Mouse (Mus musculus): ENCODE results near the gene Neu1. TPM values are rescaled to one million over a fixed set of nuclear protein-coding genes. Genes with fewer than 3 reads are reported as not detected.

Neu1 gene
- not detected in 2 replicates for polyA plus RNA-seq (2012; ENCODE audit: insufficient read depth, insufficient read length, low replicate concordance, missing spikeins)

DNA sequence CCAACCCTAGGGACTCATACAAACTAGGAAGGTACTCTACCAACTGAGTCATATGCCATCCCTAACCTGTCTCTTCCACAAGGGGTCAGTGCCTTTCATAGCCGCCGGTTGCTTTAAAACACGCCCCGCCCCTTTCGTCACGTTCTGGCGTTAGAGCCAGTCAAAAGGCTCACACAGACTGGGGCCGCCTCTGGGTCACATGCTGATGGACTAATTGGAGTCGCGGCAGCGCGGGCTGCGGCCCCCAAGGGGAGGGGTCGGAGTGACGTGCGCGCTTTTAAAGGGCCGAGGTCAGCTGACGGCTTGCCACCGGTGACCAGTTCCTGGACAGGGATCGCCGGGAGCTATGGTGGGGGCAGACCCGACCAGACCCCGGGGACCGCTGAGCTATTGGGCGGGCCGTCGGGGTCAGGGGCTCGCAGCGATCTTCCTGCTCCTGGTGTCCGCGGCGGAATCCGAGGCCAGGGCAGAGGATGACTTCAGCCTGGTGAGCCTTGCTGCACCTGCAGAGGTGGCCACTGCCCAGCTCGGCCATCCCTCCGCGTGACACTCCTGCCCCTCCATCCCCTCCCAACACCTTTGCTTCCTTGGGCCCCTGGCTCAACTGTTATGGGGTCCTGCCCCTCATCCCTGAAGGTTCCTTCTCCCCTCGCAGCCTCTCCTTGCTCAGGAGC, at the start of gene Neu1:
Neu1 (plus strand) TSS at position 193 of the 674 bp plus-strand sequence.
- TF ChIP-seq POLR2A (IDR thresholded peaks at IDR 0.05; ENCODE audit: insufficient read depth, low read depth, low read length): peak; percentile 43; the same call in 1 of the 2 replicates
- TF ChIP-seq CTCF (IDR thresholded peaks at IDR 0.05; ENCODE audit: insufficient read depth, low read depth, low read length): no peak
- Histone ChIP-seq H3K27ac (ENCODE audit: insufficient read depth, low read depth, low read length) (peak within 1 kb of the TSS; percentile 67; the same call in 1 of the 2 replicates), H3K4me1 (ENCODE audit: control insufficient read depth, insufficient read depth, low read length) (peaks cover 10% of the 10 kb centered on the region), H3K4me3 (ENCODE audit: insufficient read depth, low read depth, low read length) (peak within 1 kb of the TSS; percentile 97)
- WGBS: under 1% methylated on average over 38 of the region's 38 CpGs

DNA sequence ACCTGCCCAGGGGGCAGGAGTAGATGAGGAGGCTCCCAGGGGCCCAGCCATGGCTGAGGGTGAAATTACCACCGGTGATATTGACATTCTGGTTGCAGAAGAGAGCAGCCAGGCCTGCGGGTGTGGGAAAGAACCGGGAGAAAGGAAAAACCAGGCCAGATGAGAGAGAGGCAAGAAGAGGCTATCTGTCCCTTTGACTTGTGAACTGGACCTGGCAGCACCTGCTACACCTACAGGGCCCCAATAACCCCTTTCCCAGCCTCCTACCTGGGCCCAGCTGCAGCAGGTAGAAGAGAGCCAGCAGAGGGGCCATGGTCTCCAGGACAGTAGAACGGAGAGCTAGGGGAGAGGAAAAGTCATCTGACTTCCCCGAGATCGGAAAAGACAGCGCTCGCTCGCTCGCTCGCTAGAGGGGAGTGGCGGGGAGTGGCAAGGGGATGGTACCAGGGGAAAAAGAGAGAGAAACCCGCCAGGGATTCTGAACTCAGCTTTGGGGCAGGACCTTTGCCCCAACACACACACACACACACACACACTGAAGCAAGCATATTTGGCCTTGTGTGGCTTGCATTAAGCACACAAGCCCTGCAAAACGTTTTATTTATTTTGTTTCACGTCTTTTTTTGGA, 49.3 kb upstream of the Neu1 start, which contains the start of gene Gm20547:
Gm20547 (minus strand) TSS at position 360 of the 628 bp plus-strand sequence.
- no peak within 1 kb of the TSS for H3K27ac ChIP-seq (ENCODE audit: insufficient read depth, low read depth, low read length)
- H3K4me1 ChIP-seq (ENCODE audit: control insufficient read depth, insufficient read depth, low read length): no peaks in the 10 kb centered on the region
- TF ChIP-seq POLR2A (IDR thresholded peaks at IDR 0.05; ENCODE audit: insufficient read depth, low read depth, low read length): no peak
- no peak for TF ChIP-seq CTCF (IDR thresholded peaks at IDR 0.05; ENCODE audit: insufficient read depth, low read depth, low read length)
- no peak within 1 kb of the TSS for H3K4me3 ChIP-seq (ENCODE audit: insufficient read depth, low read depth, low read length)
- 22% methylated on average over 15 of the region's 15 CpGs for WGBS

DNA sequence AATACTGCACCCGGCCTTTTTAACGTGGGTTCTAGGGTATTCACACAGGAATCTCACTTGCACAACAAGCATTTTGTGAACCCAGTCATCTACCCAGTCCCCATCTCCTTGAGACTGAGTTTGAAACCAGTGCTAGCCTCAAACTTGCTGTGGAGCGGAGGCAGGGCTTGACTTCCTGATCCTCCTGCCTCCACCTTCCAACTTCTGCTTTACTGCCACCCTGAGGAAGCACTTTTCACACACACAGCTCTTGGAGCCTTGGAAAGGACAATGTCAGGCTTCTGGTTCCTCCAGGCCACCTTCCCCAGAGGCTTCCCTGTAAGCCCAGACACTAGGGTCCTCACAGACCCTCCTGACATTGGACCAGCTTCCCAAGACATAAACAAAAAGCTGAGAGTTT, 47.7 kb upstream of the Neu1 start:
- TF ChIP-seq CTCF (IDR thresholded peaks at IDR 0.05; ENCODE audit: insufficient read depth, low read depth, low read length) (no peak), POLR2A (IDR thresholded peaks at IDR 0.05; ENCODE audit: insufficient read depth, low read depth, low read length) (no peak)
- H3K4me3 ChIP-seq (ENCODE audit: insufficient read depth, low read depth, low read length): no peak overlapping the region
- H3K4me1 ChIP-seq (ENCODE audit: control insufficient read depth, insufficient read depth, low read length): no peaks in the 10 kb centered on the region
- 54% methylated on average over 3 of the region's 3 CpGs for WGBS
- H3K27ac ChIP-seq (ENCODE audit: insufficient read depth, low read depth, low read length): no peak overlapping the region

DNA sequence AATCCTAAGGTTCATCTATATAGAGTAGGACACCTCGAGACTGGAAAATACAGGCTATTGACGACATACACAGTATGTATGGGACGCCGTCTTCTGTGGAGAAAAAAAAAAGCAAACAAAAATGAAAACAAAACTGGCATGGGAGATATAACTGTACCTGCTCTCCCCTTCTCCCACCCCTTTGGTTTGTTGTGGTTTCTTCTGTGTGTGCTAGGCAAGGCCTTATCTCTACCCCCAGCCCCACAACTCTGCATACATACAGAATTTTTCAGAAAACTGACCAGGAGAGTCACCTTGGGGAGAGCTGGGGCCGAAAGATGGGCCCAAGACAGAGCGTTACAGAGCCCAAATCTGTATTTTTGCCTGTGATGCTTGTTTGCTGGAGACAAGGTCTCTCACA, 46.3 kb upstream of the Neu1 start:
- 92% methylated on average over 6 of the region's 6 CpGs for WGBS
- no peak overlapping the region for H3K4me3 ChIP-seq (ENCODE audit: insufficient read depth, low read depth, low read length)
- TF ChIP-seq CTCF (IDR thresholded peaks at IDR 0.05; ENCODE audit: insufficient read depth, low read depth, low read length): no peak
- TF ChIP-seq POLR2A (IDR thresholded peaks at IDR 0.05; ENCODE audit: insufficient read depth, low read depth, low read length): no peak
- H3K4me1 ChIP-seq (ENCODE audit: control insufficient read depth, insufficient read depth, low read length): no peaks in the 10 kb centered on the region
- no peak overlapping the region for H3K27ac ChIP-seq (ENCODE audit: insufficient read depth, low read depth, low read length)

DNA sequence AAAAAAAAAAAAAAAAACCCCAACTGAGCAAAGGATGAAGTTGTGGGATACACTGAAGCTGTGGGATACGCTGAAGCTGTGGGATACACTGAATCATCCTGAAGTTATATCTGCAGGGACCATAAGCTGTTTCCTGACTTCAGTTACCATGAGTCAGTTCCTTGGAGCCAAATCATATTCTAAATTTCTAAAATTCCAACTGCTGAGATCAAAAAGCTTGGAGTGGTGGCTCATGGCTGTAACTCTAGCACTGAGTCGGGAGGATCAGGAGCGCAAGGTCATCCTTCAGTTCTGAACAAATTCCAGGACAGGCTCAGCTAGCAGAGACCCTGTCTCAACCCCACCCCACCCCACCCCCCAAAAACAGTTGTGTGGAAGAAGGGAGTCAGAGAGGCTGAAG, 45.4 kb upstream of the Neu1 start:
- no peak for TF ChIP-seq POLR2A (IDR thresholded peaks at IDR 0.05; ENCODE audit: insufficient read depth, low read depth, low read length)
- TF ChIP-seq CTCF (IDR thresholded peaks at IDR 0.05; ENCODE audit: insufficient read depth, low read depth, low read length): no peak
- no peaks in the 10 kb centered on the region for H3K4me1 ChIP-seq (ENCODE audit: control insufficient read depth, insufficient read depth, low read length)
- 91% methylated on average over 3 of the region's 3 CpGs for WGBS
- no peak overlapping the region for H3K27ac ChIP-seq (ENCODE audit: insufficient read depth, low read depth, low read length)
- no peak overlapping the region for H3K4me3 ChIP-seq (ENCODE audit: insufficient read depth, low read depth, low read length)

DNA sequence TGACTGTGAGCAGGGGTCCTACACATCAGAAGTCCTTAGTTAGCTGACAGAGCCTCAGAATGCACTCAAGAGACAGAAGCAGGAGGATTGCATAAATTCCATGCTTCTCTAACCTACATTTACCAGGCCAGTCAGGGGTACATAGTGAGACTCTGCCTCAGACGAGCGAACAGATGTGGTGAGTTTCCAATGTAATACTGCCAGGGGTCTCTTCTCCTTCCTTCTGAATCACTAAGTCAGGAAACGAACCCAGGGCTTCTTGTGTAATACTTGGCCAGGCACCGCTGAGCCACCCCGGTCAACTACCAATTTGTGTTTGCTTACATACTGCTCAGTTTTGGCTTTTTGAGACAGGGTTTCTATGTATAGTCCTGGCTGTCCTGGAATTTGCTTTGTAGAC, 43.1 kb upstream of the Neu1 start:
- no peak overlapping the region for H3K27ac ChIP-seq (ENCODE audit: insufficient read depth, low read depth, low read length)

DNA sequence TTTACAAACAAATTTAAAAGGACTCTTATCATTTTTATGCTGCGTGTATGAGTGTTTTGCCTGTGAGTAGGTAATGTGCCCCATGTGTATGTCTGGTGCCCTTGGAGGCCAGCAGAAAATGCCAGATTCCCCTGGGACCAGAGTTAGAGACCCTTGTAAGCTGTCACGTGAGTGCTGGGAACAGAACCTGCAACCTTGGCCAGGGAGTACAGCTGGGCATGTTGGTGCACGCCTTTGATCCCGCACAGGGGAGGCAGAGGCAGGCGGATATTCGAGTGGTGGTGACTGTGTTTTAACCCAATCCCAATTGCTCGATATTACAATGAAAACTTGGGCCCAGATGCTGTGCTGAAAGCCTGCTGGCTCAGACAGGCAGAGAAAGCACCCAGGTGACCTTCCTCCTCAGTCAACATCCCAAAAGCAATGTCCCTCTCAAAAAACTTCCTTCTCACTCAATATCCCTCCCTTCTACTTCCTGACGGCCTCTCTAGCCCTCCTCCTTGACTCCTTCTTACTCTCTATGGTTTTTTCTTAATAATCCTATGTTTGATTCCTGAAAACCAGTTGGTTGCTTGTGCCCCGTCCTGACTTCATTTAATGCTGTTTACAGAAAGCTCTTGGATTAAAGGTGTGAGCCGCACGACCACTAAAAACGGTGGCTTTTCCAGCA, 40.8 kb upstream of the Neu1 start:
- 92% methylated on average over 12 of the region's 12 CpGs for WGBS
- no peak overlapping the region for H3K4me3 ChIP-seq (ENCODE audit: insufficient read depth, low read depth, low read length)
- no peak overlapping the region for H3K27ac ChIP-seq (ENCODE audit: insufficient read depth, low read depth, low read length)
- no peak for TF ChIP-seq POLR2A (IDR thresholded peaks at IDR 0.05; ENCODE audit: insufficient read depth, low read depth, low read length)
- TF ChIP-seq CTCF (IDR thresholded peaks at IDR 0.05; ENCODE audit: insufficient read depth, low read depth, low read length): no peak
- peaks cover 3% of the 10 kb centered on the region for H3K4me1 ChIP-seq (ENCODE audit: control insufficient read depth, insufficient read depth, low read length)

More for the DNA sequence above, 43.1 kb upstream of the Neu1 start:
- Histone ChIP-seq H3K4me3 (ENCODE audit: insufficient read depth, low read depth, low read length) (no peak overlapping the region), H3K4me1 (ENCODE audit: control insufficient read depth, insufficient read depth, low read length) (no peaks in the 10 kb centered on the region)
- TF ChIP-seq CTCF (IDR thresholded peaks at IDR 0.05; ENCODE audit: insufficient read depth, low read depth, low read length): no peak
- TF ChIP-seq POLR2A (IDR thresholded peaks at IDR 0.05; ENCODE audit: insufficient read depth, low read depth, low read length): no peak
- WGBS: 85% methylated on average over 5 of the region's 5 CpGs

DNA sequence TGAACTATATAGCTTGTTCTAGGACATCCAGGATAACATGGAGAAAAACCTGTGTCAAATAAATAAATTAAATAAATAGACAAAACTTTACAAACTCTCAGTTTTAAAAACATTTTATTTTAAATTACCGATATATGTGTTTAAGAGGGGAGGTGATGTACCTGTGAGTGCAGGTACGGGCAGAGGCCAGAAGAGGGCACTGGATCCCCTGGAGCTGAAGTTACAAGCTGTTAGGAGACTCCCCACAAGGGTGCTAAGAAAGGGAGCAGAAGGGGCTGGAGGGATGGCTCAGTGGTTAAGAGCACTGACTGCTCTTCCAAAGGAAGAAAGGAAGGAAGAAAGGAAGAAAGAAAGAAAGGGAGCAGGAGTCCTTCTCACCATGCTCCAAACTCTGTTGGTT, 39.7 kb upstream of the Neu1 start:
- WGBS: 96% methylated on average over 2 of the region's 2 CpGs
- no peak overlapping the region for H3K4me3 ChIP-seq (ENCODE audit: insufficient read depth, low read depth, low read length)
- no peak overlapping the region for H3K27ac ChIP-seq (ENCODE audit: insufficient read depth, low read depth, low read length)
- H3K4me1 ChIP-seq (ENCODE audit: control insufficient read depth, insufficient read depth, low read length): peaks cover 14% of the 10 kb centered on the region
- TF ChIP-seq POLR2A (IDR thresholded peaks at IDR 0.05; ENCODE audit: insufficient read depth, low read depth, low read length) (no peak), CTCF (IDR thresholded peaks at IDR 0.05; ENCODE audit: insufficient read depth, low read depth, low read length) (no peak)
